Mouse (Mus musculus) brain, embryonic 14.5 days (tissue): Measurements from ENCODE around the gene Calm1. TPM values are rescaled to one million over a fixed set of nuclear protein-coding genes. Genes with fewer than 3 reads are reported as not detected.

Experiments
- DNase-seq: peaks from one replicate; pipeline ENCODE4 v3.0.0-alpha.2; 2011; ENCODE audit warnings: low read depth
- CTCF ChIP-seq: fragments of 200-500 bp; IDR thresholded peaks from 2 replicates; pipeline ENCODE4 v1.5.1; 2012; ENCODE audit warnings: inconsistent platforms, mild to moderate bottlenecking, moderate library complexity, borderline replicate concordance; ENCODE audit not compliant: insufficient read depth, insufficient read length; ENCODE audit errors: extremely low read depth
- POLR2A ChIP-seq: fragments of 200-500 bp; IDR thresholded peaks from 2 replicates; pipeline ENCODE4 v1.6.1; 2012; ENCODE audit warnings: mild to moderate bottlenecking, inconsistent platforms, borderline replicate concordance; ENCODE audit not compliant: poor library complexity, insufficient read depth, insufficient read length, severe bottlenecking; ENCODE audit errors: extremely low read depth
- polyA plus RNA-seq: library from polyadenylated mRNA; depleted of rRNA; stranded (reverse); fragments of >200 nt; gene quantifications from 2 replicates; pipeline ENCODE4 v1.2.3, GENCODE M21; 2012; rRNA removed

The Calm1 gene
- polyA plus RNA-seq, 1 experiment, result 624 TPM

GRCm38 (mm10) chr12:100234201-100234600 lies 35.0 kb downstream of the Calm1 start:
- DNase-seq, result no peak
- TF ChIP-seq POLR2A, result no peak
- no peak for TF ChIP-seq CTCF

GRCm38 (mm10) chr12:100234919-100235318 lies 35.7 kb downstream of the Calm1 start:
- DNase-seq, result no peak
- no peak for TF ChIP-seq CTCF
- TF ChIP-seq POLR2A, result no peak

GRCm38 (mm10) chr12:100235423-100235822 lies 36.2 kb downstream of the Calm1 start:
- no peak for DNase-seq
- TF ChIP-seq CTCF (no peak), POLR2A (no peak)

- peak; percentile 89 for DNase-seq
- TF ChIP-seq POLR2A, result no peak
- TF ChIP-seq CTCF, result no peak
These were observed 40.2 kb downstream of the Calm1 start for GRCm38 (mm10) chr12:100239404-100239803.

- TF ChIP-seq CTCF (no peak), POLR2A (no peak)
- DNase-seq, result peak; percentile 79
These were observed 40.6 kb downstream of the Calm1 start for GRCm38 (mm10) chr12:100239807-100240206.

- peak; percentile 98 for DNase-seq
- TF ChIP-seq POLR2A (peak; percentile 32; the same call in 1 of the 2 replicates), CTCF (no peak)
These were observed 42.9 kb downstream of the Calm1 start for GRCm38 (mm10) chr12:100241911-100242796.

- TF ChIP-seq POLR2A (no peak), CTCF (no peak)
- peak; percentile 89 for DNase-seq
These were observed 45.3 kb downstream of the Calm1 start for GRCm38 (mm10) chr12:100244580-100244979.

- TF ChIP-seq CTCF (no peak), POLR2A (no peak)
- no peak for DNase-seq
These were observed 49.9 kb downstream of the Calm1 start for GRCm38 (mm10) chr12:100249170-100249569.

- no peak for DNase-seq
- TF ChIP-seq CTCF (no peak), POLR2A (no peak)
These were observed 55.2 kb downstream of the Calm1 start for GRCm38 (mm10) chr12:100254471-100254870.

GRCm38 (mm10) chr12:100255441-100255949 lies 56.3 kb downstream of the Calm1 start:
- DNase-seq, result no peak
- TF ChIP-seq CTCF, result no peak
- TF ChIP-seq POLR2A, result no peak

GRCm38 (mm10) chr12:100257779-100258178 lies 58.5 kb downstream of the Calm1 start:
- TF ChIP-seq POLR2A (no peak), CTCF (no peak)
- no peak for DNase-seq

Other genes starting within 250 kb of the Calm1 start
- gene Kcnk13, start 234.9 kb upstream of the Calm1 start, polyA plus RNA-seq, result 0.41 and 0.48 TPM in 2 replicates
- 108 and 128 TPM in 2 replicates for gene Psmc1, start 89.3 kb upstream of the Calm1 start, polyA plus RNA-seq
- gene Nrde2, start 39.8 kb upstream of the Calm1 start, polyA plus RNA-seq, result 16.1 and 16.3 TPM in 2 replicates